Mouse (Mus musculus): ENCODE results near the gene Scn2b. TPM values are rescaled to one million over a fixed set of nuclear protein-coding genes. Genes with fewer than 3 reads are reported as not detected.
A peak's percentile ranks its signal among the peaks of the same experiment; 100 is the strongest.

Gene Scn2b
- 7.6 and 8.6 TPM in 2 replicates for total RNA-seq (2021)
- long read RNA-seq, experiment 1, partial matches to known transcripts: 1 of 1 reads
- long read RNA-seq, experiment 1, other reads (novel, unspliced or antisense): 0 of 1 reads
- long read RNA-seq, experiment 2, partial matches to known transcripts: 0 of 3 reads
- long read RNA-seq, experiment 2, other reads (novel, unspliced or antisense): 3 of 3 reads

DNA sequence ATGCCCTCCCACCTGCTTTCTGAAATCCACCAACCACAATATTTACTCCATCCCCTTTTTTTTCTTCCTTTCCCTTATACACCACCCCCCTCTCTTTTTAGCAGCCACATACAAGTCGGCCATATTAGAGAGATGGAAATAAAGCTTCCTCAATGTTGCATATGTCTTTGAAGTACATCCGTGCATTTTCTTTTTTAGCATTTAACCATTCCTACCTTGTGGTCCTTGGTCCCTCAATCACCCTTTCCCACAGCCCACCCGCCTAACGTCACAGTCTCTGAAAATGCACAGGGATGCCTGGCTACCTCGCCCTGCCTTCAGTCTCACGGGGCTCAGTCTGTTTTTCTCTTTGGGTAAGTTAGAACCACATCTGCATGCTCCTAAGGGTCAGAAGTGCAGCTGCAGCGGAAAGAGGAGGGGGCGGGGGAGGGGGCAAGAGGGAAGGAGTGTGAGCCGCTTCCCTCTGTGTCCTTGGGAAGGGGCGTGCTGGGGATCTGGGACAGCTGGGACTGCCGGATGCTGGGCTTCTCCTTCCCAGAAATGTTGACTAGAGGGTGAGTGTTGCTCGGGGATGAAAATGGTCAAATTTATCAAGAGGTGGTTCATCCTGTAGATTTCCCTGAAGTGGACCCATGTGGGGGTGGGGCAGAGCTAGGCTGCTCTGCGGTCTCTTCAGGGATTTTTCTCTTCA is at the start of gene Scn2b:
Gene Scn2b (plus strand): TSS at position 42 of the 691 bp plus-strand sequence.
- DNase-seq: no peak

DNA sequence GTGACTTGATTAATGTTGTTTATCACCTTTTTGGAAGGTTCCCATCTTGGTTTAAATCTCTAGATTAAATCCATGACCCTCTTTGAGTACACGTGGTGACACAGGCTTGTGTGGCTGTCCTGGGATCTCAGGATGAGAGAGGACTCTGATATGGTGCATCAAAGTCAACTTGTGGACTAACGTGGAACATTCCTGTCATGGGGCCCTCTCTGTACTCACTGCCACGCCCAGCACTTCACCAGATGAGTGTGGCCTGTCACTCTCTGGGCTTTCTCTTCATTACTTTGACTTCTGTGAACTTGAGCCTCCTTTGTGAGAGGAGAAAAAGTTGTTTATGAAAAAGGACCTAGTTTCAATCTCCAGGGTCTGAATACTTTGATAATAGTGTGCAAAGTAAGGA is 45.8 kb upstream of the Scn2b start:
- DNase-seq: no peak

DNA sequence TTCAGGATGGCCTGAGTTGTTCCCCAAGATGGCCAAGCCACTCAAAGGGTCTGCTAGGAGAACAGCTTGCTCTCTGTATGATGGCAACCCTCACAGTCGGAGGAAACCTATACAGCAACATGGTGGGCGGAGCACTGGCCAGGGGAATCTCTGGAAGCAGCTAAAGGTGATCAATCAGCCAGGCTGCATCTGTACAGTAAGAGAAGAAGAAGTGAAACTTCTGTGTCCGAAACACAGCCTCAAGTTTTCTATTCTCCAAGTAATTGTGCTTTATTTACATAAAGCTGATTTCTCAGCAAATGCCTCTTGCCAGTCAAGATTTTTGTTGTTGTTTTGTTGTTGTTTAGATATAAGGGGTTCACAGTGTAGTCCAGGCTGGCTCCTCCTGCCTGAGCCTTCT is 39.7 kb upstream of the Scn2b start:
- DNase-seq: no peak

DNA sequence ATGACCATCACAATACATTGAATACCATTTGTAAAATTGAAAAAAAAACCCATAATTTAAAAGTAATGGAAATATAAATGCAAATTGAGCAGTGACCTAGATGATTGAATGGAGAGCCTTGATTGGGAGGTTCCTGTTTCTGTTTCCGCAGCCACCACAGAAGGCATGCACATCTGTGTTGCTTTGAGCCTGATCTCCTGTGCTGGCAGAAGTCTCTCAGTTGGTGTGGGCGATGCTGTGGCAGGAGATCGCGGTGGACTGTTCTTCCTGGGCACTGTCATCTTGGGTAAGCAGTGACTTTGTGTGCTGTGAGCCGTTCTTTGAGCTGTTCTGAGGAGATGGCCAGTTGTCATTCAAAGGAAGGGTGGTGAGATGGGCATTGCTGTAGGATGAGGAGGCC is 38.6 kb upstream of the Scn2b start, which contains the start of gene Jaml:
Gene Jaml (plus strand): TSS at position 173 of the 400 bp plus-strand sequence.
- DNase-seq: no peak

GRCm38 (mm10) chr9:45083132-45083531 is 34.5 kb upstream of the Scn2b start:
- DNase-seq: no peak

- DNase-seq: no peak
These were observed 33.0 kb upstream of the Scn2b start for GRCm38 (mm10) chr9:45084556-45084955.

DNA sequence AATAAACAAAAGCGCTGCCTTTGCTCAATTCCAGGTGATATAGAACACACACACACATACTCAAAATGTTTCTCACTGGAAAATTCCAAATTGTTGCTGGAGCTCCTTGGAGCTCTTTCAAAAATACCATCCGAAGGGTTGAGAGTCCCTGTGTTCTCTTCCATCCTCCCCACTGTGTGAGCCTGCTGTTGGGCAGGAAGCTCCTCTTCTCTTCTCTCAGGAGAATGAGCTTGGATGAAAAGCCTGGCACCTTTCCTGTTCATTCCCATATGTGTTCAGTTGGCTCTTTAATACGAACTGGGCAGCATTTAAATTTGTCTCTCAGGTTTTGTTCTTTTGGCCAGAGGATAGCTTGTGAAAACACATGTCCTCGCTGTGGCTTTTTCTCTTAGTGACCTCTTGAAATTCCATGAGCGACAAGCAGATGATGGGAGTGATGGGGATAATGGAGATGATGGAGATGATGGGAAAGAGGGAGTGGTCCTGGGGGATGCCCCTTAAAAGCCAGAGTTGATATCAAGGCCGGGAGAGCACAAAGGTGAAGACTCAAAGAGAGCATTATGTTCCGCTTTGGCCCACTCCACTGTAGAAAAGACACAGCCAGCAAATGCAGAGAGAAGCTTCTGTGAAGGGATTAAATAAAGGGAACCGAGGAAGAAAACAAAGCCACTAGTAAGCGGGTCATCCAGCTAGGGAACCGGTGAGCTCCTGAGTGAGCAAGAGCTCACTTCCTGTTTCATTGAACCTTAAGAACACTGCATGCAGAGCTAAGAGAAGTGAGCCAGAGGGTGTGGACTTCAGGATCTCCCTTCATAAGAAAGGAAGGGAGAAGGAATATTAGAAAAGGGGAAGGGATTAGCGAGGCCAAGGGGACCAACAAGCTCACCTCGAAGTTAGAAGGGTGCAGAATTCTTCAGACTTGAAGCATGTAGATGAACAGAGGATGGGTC is 31.6 kb upstream of the Scn2b start:
- DNase-seq: no peak

DNA sequence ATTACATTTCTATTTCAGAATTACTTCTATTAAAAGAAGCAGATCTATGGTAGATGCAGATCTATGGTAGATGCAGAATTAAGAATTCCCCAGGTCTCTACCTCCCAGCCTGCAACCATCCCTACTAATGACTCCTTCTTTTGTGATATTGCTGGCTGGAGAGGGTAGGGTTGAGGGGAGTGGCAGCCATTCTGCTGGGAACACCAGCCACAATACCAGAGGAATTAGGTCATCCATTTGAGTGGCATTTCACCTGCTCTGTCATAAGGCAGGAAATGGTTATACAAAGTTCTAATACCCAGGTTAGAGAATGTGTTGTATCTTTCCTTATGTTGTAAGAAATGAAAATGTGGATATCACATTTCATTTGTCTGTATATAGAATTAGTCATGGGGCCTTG is 29.5 kb upstream of the Scn2b start:
- no peak for DNase-seq

GRCm38 (mm10) chr9:45090811-45091210 is 26.8 kb upstream of the Scn2b start:
- DNase-seq: no peak

- DNase-seq: no peak
These were observed 24.9 kb upstream of the Scn2b start for GRCm38 (mm10) chr9:45092641-45093040.

- DNase-seq: no peak
These were observed 22.2 kb upstream of the Scn2b start for GRCm38 (mm10) chr9:45095149-45095937.

DNA sequence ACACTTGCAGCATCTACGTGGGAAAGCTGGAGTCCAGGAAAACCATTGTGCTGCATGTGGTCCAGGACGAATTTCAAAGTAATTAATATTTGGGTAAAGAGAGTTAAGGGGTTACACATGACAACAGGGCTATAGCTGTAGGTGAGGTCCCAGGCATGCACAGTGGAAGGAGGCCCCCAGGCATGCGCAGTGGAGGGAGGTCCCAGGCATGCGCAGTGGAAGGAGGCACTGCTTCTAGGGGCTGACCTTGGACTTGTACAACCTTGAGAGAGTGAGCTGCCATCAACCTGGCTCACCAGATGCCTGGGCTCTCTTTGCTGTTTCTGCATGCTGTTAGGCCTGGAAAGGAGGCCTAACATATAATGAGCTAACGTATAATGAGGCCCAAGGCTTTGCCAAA is 19.7 kb upstream of the Scn2b start:
- DNase-seq: no peak

DNA sequence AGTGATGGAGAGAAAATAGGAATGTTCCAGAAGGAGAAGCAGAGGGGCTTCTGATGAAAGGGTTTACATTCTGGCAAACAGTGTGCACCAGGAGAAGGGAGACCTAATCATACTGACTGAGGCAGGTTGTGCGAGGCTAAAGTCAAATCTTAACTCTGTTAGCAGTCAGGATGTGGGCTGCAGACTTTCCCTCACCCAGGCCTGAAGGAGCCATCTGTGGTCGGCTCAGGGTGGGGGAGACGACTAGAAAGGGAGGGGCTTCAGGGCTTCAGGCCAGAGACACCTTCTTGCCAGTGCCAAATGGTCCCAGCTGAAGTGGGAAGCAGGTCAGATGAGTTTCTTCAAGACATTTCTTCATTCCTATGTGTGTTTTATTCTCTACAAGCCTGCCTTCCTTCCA is 19.2 kb upstream of the Scn2b start:
- no peak for DNase-seq

GRCm38 (mm10) chr9:45102528-45102927 is 15.1 kb upstream of the Scn2b start:
- peak; percentile 60 for DNase-seq

DNA sequence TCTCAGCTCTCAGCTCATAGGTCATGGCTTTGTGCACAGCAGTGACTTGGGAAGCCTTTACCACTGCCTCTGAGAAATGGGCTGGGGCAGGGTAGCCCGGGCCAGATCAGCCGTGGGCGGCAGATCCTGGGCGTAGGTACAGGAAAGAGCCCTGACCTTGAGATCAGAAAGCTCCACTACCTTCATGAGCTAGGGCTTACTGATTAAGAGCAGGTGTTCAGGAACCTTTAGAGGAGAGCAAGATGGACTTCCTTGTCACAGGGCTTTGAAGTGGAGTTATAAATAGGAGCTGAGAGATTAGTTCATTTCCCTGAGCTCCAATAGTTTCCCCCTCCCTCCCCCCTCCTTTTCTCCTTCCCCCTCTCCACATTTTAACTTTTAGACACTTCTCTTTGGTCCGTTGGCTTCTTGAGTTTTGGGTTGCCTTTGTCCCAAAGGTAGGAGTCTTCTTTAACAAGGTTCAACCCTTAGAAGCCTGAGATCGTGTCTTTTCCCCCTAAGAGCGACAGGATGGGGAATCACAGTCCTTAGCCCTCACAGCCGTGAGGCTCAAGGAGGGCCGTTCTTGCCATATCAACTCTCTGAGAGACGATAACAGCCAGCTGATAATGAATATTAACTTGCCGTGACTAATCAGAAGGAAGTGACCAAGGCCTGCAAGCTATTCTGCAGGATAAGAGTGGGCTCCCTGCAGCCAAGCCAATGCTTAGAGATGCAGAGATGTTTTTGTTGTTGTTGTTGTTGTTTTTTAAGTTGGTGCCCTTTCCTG is 14.2 kb upstream of the Scn2b start:
- DNase-seq: no peak

DNA sequence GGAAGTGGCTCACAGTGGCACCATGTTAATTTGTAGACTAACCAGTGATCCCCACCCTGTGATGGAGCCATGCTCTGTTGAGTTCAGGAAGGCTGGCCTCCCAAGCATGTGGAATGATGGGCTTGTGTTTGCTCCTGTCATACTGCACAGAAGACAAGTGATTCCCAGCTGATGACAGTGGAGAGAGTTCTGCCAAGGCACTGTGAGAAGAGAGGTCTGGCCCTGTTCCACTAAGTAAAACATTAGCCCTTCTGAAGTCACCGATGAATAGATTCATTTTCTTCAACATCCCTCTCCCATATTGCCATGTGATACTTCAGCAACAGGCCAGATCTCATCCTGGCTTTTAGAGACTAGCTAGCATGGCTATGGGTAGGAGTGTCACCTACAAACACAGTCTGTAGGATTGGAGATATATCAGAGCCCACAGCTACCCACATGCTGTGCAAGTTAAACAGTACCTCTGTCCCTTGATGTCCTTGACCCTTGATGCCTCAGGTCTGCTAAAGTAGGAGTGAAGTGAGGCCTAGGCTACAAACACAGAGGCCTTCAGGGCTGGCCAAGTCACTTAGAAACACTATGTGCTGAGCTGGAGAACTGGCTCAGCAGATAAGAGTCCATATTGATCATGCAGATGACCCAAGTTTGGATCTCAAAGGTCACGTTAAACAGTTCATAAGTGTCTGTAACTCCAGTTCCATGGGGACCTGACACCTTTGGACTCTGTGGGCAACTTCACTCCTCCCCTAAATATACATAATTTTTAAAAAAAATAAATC is 11.8 kb upstream of the Scn2b start:
- DNase-seq: no peak

DNA sequence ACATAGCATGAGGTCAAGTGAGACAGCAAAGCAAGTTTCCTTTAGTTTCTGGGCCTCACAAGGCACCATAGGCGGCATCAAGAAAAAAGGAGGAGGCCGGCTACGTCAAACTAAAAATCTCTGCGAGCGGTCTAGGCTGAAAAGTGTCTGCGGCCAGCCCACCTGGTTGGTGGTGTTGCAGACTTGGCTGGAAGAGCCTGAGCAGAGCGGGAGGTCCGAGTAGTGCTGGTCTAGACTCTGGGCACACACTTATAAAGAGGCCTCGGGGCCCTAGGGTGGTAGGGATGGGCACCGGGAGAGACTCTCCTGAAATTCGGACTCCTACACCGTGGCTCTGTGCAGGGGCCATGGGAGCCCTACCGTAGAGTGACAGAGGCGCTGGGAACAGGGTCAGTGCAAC is 1.9 kb upstream of the Scn2b start:
- peak; percentile 72 for DNase-seq

DNA sequence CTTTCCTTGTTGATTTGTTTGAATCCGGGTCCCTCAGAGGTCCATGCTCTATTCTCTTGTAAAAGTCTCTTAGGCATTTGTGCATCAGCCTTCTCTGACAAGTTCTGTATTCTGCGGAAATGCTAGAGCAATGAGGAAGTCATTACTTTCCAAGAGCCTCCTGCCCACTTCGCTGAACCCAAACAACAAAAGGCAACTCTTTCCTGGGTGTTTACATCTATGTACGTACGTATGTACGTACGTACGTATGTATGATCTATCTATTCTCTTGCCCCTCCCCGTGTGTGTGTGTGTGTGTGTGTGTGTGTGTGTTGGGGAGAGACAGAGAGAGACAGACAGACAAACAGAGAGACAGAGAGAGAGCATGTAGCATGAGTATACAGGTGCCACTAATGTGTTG is 763 bp upstream of the Scn2b start:
- DNase-seq: no peak

- no peak for DNase-seq
These were observed 970 bp downstream of the Scn2b start for GRCm38 (mm10) chr9:45118552-45118951.

DNA sequence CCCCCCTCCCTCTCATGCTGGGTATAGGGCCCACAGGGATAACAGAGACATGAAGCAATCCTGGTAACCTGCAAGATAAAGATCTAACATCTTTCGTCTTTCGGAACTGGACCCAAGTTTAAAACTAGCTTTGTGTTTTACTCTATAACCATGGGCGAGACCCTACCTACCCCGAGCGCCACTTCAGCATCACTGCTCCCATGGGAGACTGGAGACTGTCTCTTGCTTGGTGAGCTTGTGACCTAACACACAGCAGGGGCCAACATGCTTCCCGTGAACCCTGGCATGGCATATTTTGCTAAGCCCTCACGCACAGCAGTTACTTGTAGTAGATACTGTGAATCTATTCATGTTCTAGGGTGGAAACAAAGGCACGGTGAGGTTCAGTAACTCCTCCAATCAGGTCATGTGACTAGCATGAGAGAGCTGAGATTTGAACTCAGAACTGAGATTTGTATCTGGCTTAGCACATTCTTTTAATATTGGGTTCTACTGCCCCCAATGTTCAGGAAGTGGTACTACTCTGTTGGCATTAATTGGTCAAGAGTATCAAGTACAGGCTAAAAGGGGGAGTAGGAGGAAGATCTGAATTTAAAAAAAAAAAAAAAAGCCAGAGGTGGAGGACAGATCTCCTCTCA is 1.9 kb downstream of the Scn2b start:
- no peak for DNase-seq

All from adrenal gland, postnatal 14 days (tissue).